Mouse (Mus musculus) liver, adult 2 months (tissue): ENCODE results near the gene Olfr1105.

ENCODE experiments used
- CTCF ChIP-seq: fragments of 200-500 bp; IDR thresholded peaks from 2 replicates; pipeline ENCODE4 v1.5.1; 2011; ENCODE audit warnings: low read depth, low read length, control low read depth
- POLR2A ChIP-seq: fragments of 200-500 bp; IDR thresholded peaks from 2 replicates; pipeline ENCODE4 v1.6.1; 2011; ENCODE audit warnings: low read length, control low read depth; ENCODE audit not compliant: insufficient read depth; ENCODE audit errors: extremely low read depth

DNA sequence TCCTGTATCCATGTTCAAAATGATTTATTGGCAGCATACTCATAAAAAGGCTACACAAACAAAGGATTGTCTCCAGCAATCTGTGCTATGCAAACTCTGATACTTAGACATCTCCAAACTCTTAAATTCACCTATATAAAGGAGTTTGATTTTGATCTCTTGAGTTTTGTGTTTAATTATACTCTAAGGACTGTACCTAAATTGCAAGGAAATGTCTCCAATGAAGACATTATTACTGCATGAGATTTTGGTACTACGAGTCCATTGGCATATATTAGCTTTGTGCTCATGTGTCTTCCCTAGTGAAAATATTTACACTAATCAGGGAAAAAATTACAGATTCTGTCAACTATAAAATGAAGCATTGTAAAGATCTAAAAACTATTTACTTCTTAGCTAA, 9.4 kb downstream of the Olfr1105 start, which contains the start of gene Olfr1104:
- TF ChIP-seq CTCF, result no peak
- no peak for TF ChIP-seq POLR2A
